Mouse (Mus musculus): Measurements from ENCODE around the gene Olfr560.

Gene Olfr560

GRCm38 (mm10) chr7:102759266-102759665, at the start of gene Olfr560, which contains the start of gene Olfr78:
Gene Olfr560 (minus strand): TSS chr7:102759366.
Gene Olfr78 (minus strand): TSS chr7:102759471.
- DNase-seq (ENCODE audit: low spot score in 2 of 2) = no peak

DNA sequence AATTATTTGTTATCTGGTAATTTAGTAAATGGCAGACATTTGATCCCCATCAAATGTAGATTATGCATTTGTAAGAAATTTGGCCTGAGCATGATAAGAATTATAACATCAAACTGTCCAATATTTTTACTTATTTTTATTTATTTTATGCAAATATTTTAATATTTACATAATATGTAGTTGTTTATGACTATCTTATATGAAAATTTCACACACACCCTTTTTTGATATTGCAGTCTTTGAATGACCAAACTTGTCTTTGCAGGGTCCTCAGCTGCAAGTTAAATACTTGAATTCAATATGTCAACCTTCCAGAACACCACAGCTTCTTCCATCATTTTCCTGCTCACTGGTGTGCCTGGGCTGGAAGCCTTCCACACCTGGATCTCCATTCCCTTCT, 44.0 kb upstream of the Olfr560 start, which contains the start of gene Olfr564:
Gene Olfr564 (plus strand): TSS at position 301 of the 400 bp plus-strand sequence.
- no peak for DNase-seq (ENCODE audit: low spot score in 2 of 2)

DNA sequence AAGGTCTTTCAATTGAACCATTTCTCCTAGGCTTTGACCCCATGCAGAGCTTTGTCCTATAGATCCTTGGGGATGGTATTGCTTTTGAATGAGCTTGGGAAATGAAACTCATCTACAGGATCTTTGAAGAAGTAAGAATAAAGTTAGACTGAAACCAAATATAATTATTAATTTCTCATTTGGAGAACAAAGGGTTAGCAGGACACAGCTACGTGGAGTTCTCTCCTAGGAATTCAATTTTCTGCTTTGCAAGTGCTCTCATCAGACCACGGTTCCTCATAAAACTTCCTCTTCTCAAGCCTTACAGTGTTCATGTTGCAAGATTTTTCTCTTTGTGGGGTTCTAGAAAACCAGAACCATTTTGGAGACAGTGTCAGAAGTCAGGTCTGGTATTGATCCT, 11.8 kb upstream of the Olfr560 start, which contains the start of gene Olfr561:
Gene Olfr561 (plus strand): TSS at position 301 of the 400 bp plus-strand sequence.
- DNase-seq (ENCODE audit: low spot score in 2 of 2) = no peak

- no peak for DNase-seq (ENCODE audit: low spot score in 2 of 2)
These were observed 7.1 kb downstream of the Olfr560 start for GRCm38 (mm10) chr7:102752086-102752485.

DNA sequence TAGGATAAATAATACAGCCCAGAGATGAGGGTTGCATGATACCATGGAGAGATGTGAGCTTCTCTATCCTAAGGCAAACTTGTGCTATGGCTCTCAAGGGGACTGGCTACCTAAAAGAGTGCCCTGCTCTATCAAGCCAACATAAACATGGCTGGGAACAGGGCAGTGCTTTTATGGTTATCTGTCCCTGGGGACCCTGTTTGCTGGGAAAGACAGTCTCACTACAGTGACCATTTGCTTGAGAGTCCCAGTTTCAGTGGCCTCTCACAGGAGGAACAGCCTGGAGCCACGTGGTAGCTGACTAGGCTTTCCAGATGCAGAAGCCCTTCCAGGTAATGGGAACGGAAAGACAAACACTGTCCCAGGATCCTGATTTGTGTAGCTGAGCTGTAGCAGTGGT, 21.5 kb downstream of the Olfr560 start:
- no peak for DNase-seq (ENCODE audit: low spot score in 2 of 2)

DNA sequence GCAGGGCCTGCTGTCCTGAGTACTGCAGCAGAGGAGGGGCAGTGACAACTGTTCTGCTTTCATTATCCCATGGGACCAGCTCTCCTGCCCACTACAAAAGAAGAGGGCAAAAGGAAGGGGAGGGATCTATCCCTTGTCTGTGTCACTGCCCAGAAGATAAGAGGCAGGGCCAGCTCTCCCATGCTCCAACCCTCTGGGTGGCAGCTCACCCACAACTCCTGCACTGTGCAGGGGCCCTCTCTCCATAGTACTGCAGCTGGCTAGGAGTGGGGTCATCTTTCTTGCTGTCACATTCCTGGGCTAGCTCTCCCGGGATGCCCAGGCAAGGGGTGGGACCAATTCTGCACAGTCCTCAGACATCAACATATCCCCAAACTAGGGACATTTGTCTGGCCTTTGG, 25.4 kb downstream of the Olfr560 start:
- no peak for DNase-seq (ENCODE audit: low spot score in 2 of 2)

DNA sequence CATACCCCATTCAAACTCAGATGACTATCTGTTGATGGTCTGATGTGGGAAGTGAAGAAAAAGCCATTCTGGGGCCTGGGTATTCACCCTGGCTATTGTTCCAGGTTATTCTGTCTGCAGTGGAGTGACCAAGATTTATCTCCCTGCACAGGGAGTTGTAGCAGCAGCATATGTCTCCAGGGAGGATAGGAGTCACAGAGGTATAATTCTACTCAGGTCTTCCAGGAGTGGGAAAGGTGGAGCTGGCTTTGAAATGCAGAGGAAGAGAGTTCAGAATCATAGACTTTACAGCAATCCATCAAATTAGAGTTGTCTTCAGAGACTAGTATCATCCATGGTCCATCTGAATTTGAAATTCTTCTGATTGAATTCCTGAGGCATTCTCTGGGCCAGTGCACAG, 31.8 kb downstream of the Olfr560 start, which contains the start of gene Olfr559:
Gene Olfr559 (minus strand): TSS at position 101 of the 400 bp plus-strand sequence.
- DNase-seq (ENCODE audit: low spot score in 2 of 2) = no peak

DNA sequence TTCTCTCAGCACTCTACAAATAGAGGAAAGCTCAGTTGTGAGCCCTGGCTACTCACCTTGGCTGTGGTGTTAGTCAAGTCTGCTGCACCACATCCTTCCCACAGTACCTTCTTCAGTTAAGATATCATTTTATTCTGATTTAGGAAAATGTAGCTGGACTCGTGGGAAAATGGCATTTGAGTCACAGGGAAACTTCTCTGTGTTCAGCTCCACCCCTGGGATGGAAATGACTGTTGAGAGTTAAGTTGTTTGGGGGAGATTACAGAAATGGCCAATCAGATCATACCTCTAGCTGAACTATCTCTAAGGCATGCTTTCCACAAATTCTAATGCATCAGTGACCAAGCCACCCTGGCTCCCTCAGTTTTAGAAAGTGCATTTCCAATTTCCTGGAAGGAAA, 40.2 kb downstream of the Olfr560 start, which contains the start of gene Olfr33:
Gene Olfr33 (minus strand): TSS at position 101 of the 400 bp plus-strand sequence.
- DNase-seq (ENCODE audit: low spot score in 2 of 2) = no peak

DNA sequence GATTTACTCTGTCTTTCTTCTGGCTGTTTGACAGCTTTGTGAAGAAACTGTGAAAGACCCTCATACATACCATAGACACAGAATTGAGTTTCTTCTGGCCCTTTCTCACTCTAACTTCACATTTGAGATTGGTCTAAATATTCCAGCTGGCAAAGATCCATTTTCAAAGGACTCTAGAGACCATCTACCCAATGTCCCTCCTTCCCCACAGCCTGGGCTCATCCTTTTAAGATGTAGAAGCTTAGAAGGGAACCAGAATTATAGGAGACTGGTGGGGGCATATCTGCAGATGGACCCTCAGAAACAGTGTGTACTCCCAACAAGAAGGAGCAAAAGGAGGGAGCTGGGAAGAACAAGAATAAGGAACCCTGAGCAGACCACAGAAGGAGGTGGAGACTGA, 57.3 kb downstream of the Olfr560 start, which contains the start of gene Olfr558:
Gene Olfr558 (plus strand): TSS at position 301 of the 400 bp plus-strand sequence.
- no peak for DNase-seq (ENCODE audit: low spot score in 2 of 2)
